Mouse (Mus musculus) heart, adult 2 months (tissue): ENCODE results near the gene Gm26741. TPM values are rescaled to one million over a fixed set of nuclear protein-coding genes. Genes with fewer than 3 reads are reported as not detected.

ENCODE experiments used
- DNase-seq, 2 experiments: peaks; one replicate each; pipeline ENCODE4 v3.0.0; 2021
- H3K27ac ChIP-seq: fragments of 200-600 bp; 2 replicates; pipeline ENCODE4 v1.8.1; 2022
- H3K27me3 ChIP-seq: fragments of 200-500 bp; 2 replicates; pipeline ENCODE4 v1.6.1; 2012; ENCODE audit warnings: mild to moderate bottlenecking, low read length, inconsistent platforms, mixed read lengths; ENCODE audit not compliant: control insufficient read depth, insufficient read depth
- H3K36me3 ChIP-seq: fragments of 200-500 bp; 2 replicates; pipeline ENCODE4 v1.6.1; 2012; ENCODE audit warnings: low read length, inconsistent platforms; ENCODE audit not compliant: control insufficient read depth, insufficient read depth
- H3K4me1 ChIP-seq: fragments of 200-500 bp; 2 replicates; pipeline ENCODE4 v1.6.1; 2011; ENCODE audit warnings: low read length; ENCODE audit not compliant: control insufficient read depth, insufficient read depth
- H3K4me3 ChIP-seq: fragments of 200-600 bp; 2 replicates; pipeline ENCODE4 v1.8.1; 2022
- H3K79me2 ChIP-seq: fragments of 200-500 bp; replicated peaks from 2 replicates; pipeline ENCODE4 v1.6.1; 2012; ENCODE audit warnings: mild to moderate bottlenecking, inconsistent platforms, low read length, moderate library complexity, mixed read lengths; ENCODE audit not compliant: control insufficient read depth, insufficient read depth
- H3K9ac ChIP-seq: fragments of 200-500 bp; 2 replicates; pipeline ENCODE4 v1.6.1; 2012; ENCODE audit warnings: low read depth, mild to moderate bottlenecking, control low read depth, inconsistent platforms, low read length, mixed read lengths
- CTCF ChIP-seq: fragments of 200-600 bp; IDR thresholded peaks from 2 replicates; pipeline ENCODE4 v1.8.1; 2022; ENCODE audit warnings: antibody characterized with exemption, mild to moderate bottlenecking, moderate library complexity
- EP300 ChIP-seq: fragments of 200-500 bp; IDR thresholded peaks from 2 replicates; pipeline ENCODE4 v1.6.1; 2011; ENCODE audit warnings: low read depth, low read length, control low read depth; ENCODE audit not compliant: insufficient read depth
- POLR2A ChIP-seq: fragments of 200-500 bp; IDR thresholded peaks from 2 replicates; pipeline ENCODE4 v1.6.1; 2011; ENCODE audit warnings: mild to moderate bottlenecking, low read depth, low read length, control low read depth; ENCODE audit not compliant: insufficient read depth
- WGBS: fragments of 180-500 bp; shearing (Covaris S2); methylation state at CpG from one replicate; pipeline ENCODE4 v1.1.7; 2018; 5-methylcytosine and 5-hydroxymethylcytosine counted together
- intact Hi-C: fragments of 180-260 bp; cut with DNase I; formaldehyde crosslinking; loops from one replicate; pipeline ENCODE4 v1.15.1; 2025
- polyA plus RNA-seq: library from polyadenylated mRNA; depleted of rRNA; stranded (reverse); fragments of >200 nt; gene quantifications from 2 replicates; pipeline ENCODE4 v1.2.3, GENCODE M21; 2012; rRNA removed
- total RNA-seq, 2 experiments: library from RNA; stranded (reverse); gene quantifications; 2 replicates each; pipeline ENCODE4 v1.2.3; 2021

The Gm26741 gene
- total and polyA plus RNA-seq, 3 experiments = not detected

- Histone ChIP-seq H3K79me2 (no peaks in the 10 kb centered on the region), H3K9ac (no peak overlapping the region), H3K27ac (no peak overlapping the region), H3K27me3 (no peaks in the 10 kb centered on the region), H3K4me3 (no peak overlapping the region), H3K36me3 (no peaks in the 10 kb centered on the region), H3K4me1 (no peaks in the 10 kb centered on the region)
- TF ChIP-seq EP300 (no peak), CTCF (no peak), POLR2A (no peak)
- 91% methylated on average over 3 of the region's 3 CpGs for WGBS
- intact Hi-C loops = no loop called here
- DNase-seq = no peak
Measured at GRCm38 (mm10) chr10:52396647-52397046, 38.1 kb downstream of the Gm26741 start.

- intact Hi-C loops = no loop called here
- Histone ChIP-seq H3K27me3 (no peaks in the 10 kb centered on the region), H3K9ac (no peak overlapping the region), H3K79me2 (no peaks in the 10 kb centered on the region), H3K4me1 (no peaks in the 10 kb centered on the region), H3K27ac (no peak overlapping the region), H3K4me3 (no peak overlapping the region), H3K36me3 (no peaks in the 10 kb centered on the region)
- TF ChIP-seq POLR2A (no peak), EP300 (no peak), CTCF (no peak)
- WGBS = 59% methylated on average over 2 of the region's 2 CpGs
- no peak for DNase-seq
Measured at GRCm38 (mm10) chr10:52398715-52399114, 40.1 kb downstream of the Gm26741 start.

GRCm38 (mm10) chr10:52399722-52400121 is 41.2 kb downstream of the Gm26741 start:
- H3K79me2 ChIP-seq = no peaks in the 10 kb centered on the region
- no peak overlapping the region for H3K27ac ChIP-seq
- no peak overlapping the region for H3K9ac ChIP-seq
- TF ChIP-seq CTCF (no peak), EP300 (no peak), POLR2A (no peak)
- DNase-seq = no peak
- H3K36me3 ChIP-seq = no peaks in the 10 kb centered on the region
- no peaks in the 10 kb centered on the region for H3K4me1 ChIP-seq
- intact Hi-C loops = no loop called here
- H3K4me3 ChIP-seq = no peak overlapping the region
- 48% methylated on average over 3 of the region's 3 CpGs for WGBS
- no peaks in the 10 kb centered on the region for H3K27me3 ChIP-seq

DNA sequence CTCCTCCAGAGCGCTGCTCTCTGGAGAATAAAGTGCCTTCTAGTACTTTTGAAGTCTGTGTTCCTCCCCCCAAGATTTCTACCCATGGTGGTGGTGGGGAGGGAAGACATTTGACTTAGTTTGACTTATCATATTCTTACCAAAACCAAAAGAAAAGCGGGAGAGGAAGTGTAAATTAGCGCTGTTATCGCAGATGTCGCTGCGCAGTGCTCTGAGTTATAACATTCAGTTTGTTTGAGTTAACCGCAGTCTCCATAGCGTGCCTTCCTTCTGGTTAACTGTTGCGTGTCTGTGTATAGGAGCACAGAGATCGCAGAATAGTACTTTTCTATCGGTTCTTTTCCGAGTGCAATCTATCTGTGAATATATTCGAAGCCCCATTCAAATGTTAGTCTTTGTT is 46.6 kb downstream of the Gm26741 start:
- Histone ChIP-seq H3K4me3 (no peak overlapping the region), H3K27ac (no peak overlapping the region), H3K79me2 (no peaks in the 10 kb centered on the region), H3K27me3 (no peaks in the 10 kb centered on the region), H3K36me3 (no peaks in the 10 kb centered on the region), H3K4me1 (no peaks in the 10 kb centered on the region), H3K9ac (no peak overlapping the region)
- DNase-seq = no peak
- WGBS = 87% methylated on average over 13 of the region's 13 CpGs
- TF ChIP-seq CTCF (no peak), POLR2A (no peak), EP300 (no peak)
- intact Hi-C loops = no loop called here

DNA sequence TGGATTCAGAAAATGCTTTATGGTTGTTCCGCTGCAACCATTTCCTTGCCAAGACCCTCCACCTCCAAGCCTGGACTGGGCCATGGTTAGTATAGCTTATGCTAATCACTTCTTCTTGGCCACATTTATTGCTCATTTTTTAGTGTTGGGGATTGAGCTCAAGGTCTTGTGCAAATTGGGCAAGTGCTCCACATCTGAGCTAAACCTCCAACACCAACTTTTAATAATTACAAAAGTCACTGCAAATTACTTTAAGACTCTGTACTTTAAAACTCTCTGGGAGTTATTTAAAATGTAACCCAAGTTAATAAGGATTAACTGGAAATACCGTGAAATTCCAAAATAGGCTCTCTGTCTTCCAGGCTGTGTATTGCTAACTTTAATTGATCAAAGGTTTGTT is 49.0 kb downstream of the Gm26741 start:
- H3K4me3 ChIP-seq = no peak overlapping the region
- intact Hi-C loops = no loop called here
- no peak overlapping the region for H3K27ac ChIP-seq
- TF ChIP-seq CTCF (no peak), POLR2A (no peak), EP300 (no peak)
- no peaks in the 10 kb centered on the region for H3K27me3 ChIP-seq
- DNase-seq = no peak
- H3K79me2 ChIP-seq = no peaks in the 10 kb centered on the region
- H3K36me3 ChIP-seq = no peaks in the 10 kb centered on the region
- no peak overlapping the region for H3K9ac ChIP-seq
- H3K4me1 ChIP-seq = no peaks in the 10 kb centered on the region
- 85% methylated on average over 2 of the region's 2 CpGs for WGBS

Other genes starting within 250 kb of the Gm26741 start
- under 1 TPM in 1 of 2 experiments, not detected in 1; 0.02 TPM for gene Ros1, start 163.5 kb upstream of the Gm26741 start, total RNA-seq
- gene Ros1, start 163.5 kb upstream of the Gm26741 start, polyA plus RNA-seq = not detected in 2 replicates
- gene Dcbld1, start 125.1 kb upstream of the Gm26741 start, total RNA-seq = 1 to 10 TPM; 4.2 to 4.9 TPM
- gene Dcbld1, start 125.1 kb upstream of the Gm26741 start, polyA plus RNA-seq = 2.7 and 3.3 TPM in 2 replicates
- gene Gopc, start 23.4 kb downstream of the Gm26741 start, total RNA-seq = 10 to 100 TPM; 11.9 to 12.0 TPM
- gene Gopc, start 23.4 kb downstream of the Gm26741 start, polyA plus RNA-seq = 4.2 and 7.6 TPM in 2 replicates
- gene Nepn, start 30.2 kb downstream of the Gm26741 start, total RNA-seq = under 1 TPM; 0.59 to 0.63 TPM
- gene Nepn, start 30.2 kb downstream of the Gm26741 start, polyA plus RNA-seq = 1.2 and 2.1 TPM in 2 replicates
- 10 to 100 TPM; 33.4 to 36.8 TPM for gene Nus1, start 58.8 kb downstream of the Gm26741 start, total RNA-seq
- 8.0 and 13.9 TPM in 2 replicates for gene Nus1, start 58.8 kb downstream of the Gm26741 start, polyA plus RNA-seq